Mouse (Mus musculus): Measurements from ENCODE around the gene Alox5ap. TPM values are rescaled to one million over a fixed set of nuclear protein-coding genes. Genes with fewer than 3 reads are reported as not detected.

The Alox5ap gene
- total and polyA plus RNA-seq, 2 experiments from 2014 or later = 2.5 to 10.5 TPM

- H3K27me3 ChIP-seq (ENCODE audit: insufficient read depth, low read length) = no peaks in the 10 kb centered on the region
- H3K4me2 ChIP-seq (ENCODE audit: low read depth, low read length, poor library complexity, severe bottlenecking) = no peak overlapping the region
- H3K36me3 ChIP-seq (ENCODE audit: insufficient read depth, low read length) = no peaks in the 10 kb centered on the region
- no peak overlapping the region for H3K27ac ChIP-seq (ENCODE audit: low read depth, low read length)
- no peak overlapping the region for H3K4me3 ChIP-seq (ENCODE audit: low read depth, low read length)
- no peak overlapping the region for H3K9ac ChIP-seq (replicated peaks; ENCODE audit: low read length, poor library complexity, severe bottlenecking)
- TF ChIP-seq CTCF (IDR thresholded peaks at IDR 0.05) = no peak
- H3K4me1 ChIP-seq (ENCODE audit: insufficient read depth, low read length) = no peaks in the 10 kb centered on the region; the same call in 1 of the 2 replicates
- H3K9me3 ChIP-seq (ENCODE audit: low read length) = no peaks in the 10 kb centered on the region
- no peak for DNase-seq (ENCODE audit: low spot score)
- no peak for ATAC-seq (ENCODE audit: low FRiP score)
- 89% methylated on average over 5 of the region's 5 CpGs for WGBS
Measured at GRCm38 (mm10) chr5:149291266-149291665, 26.7 kb downstream of the Alox5ap start.

DNA sequence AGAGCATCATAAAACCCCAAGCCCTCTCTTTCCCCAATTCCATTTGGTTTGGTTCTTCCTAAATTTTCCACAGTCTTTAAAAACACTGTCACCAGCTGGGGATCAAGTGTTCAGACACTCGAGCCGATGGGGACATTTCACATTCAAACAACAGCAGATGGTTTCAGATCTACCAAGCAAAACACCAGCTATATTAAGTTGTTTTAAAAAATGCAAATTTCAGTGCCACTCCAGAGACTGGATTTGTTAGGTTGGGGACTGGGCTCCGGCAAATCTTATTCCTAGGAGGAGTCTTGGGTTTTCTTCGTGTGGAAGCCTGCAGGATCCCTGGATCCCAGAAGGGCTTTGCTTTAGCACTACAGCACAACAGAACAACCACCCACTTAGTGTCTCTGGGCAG lies 28.5 kb downstream of the Alox5ap start:
- Histone ChIP-seq H3K4me3 (ENCODE audit: low read depth, low read length) (no peak overlapping the region), H3K27ac (ENCODE audit: low read depth, low read length) (no peak overlapping the region), H3K36me3 (ENCODE audit: insufficient read depth, low read length) (no peaks in the 10 kb centered on the region), H3K27me3 (ENCODE audit: insufficient read depth, low read length) (no peaks in the 10 kb centered on the region), H3K4me2 (ENCODE audit: low read depth, low read length, poor library complexity, severe bottlenecking) (no peak overlapping the region), H3K4me1 (ENCODE audit: insufficient read depth, low read length) (no peaks in the 10 kb centered on the region), H3K9me3 (ENCODE audit: low read length) (no peaks in the 10 kb centered on the region), H3K9ac (replicated peaks; ENCODE audit: low read length, poor library complexity, severe bottlenecking) (no peak overlapping the region)
- TF ChIP-seq CTCF (IDR thresholded peaks at IDR 0.05) = no peak
- no peak for DNase-seq (ENCODE audit: low spot score)
- WGBS = 67% methylated on average over 4 of the region's 4 CpGs
- no peak for ATAC-seq (ENCODE audit: low FRiP score)

- no peaks in the 10 kb centered on the region for H3K27me3 ChIP-seq (ENCODE audit: insufficient read depth, low read length)
- no peak for DNase-seq (ENCODE audit: low spot score)
- no peaks in the 10 kb centered on the region for H3K9me3 ChIP-seq (ENCODE audit: low read length)
- no peaks in the 10 kb centered on the region for H3K36me3 ChIP-seq (ENCODE audit: insufficient read depth, low read length)
- H3K4me2 ChIP-seq (ENCODE audit: low read depth, low read length, poor library complexity, severe bottlenecking) = no peak overlapping the region
- H3K9ac ChIP-seq (replicated peaks; ENCODE audit: low read length, poor library complexity, severe bottlenecking) = no peak overlapping the region
- no peak overlapping the region for H3K27ac ChIP-seq (ENCODE audit: low read depth, low read length)
- no peak for TF ChIP-seq CTCF (IDR thresholded peaks at IDR 0.05)
- no peaks in the 10 kb centered on the region for H3K4me1 ChIP-seq (ENCODE audit: insufficient read depth, low read length)
- H3K4me3 ChIP-seq (ENCODE audit: low read depth, low read length) = no peak overlapping the region
- 87% methylated on average over 6 of the region's 6 CpGs for WGBS
- ATAC-seq (ENCODE audit: low FRiP score) = no peak
Measured at GRCm38 (mm10) chr5:149296808-149297207, 32.2 kb downstream of the Alox5ap start.

DNA sequence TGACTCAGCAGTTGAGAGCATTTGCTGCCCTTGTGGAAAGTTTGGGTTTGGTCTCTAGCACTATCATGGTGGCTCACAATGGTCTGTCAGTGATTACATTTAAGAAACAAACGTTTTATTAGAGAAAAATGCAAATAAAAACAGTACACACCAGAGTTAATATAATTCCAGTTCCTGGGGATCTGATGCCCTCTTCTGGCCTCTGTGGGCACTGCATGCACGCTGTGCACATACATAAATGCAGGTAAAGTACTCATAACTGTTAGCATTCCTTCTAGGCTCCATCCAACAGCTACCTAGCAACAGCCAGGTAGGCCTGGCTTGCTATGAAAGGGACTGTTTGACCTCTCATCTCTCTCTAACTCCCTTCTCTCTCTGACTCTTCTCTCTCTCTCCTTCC lies 32.9 kb downstream of the Alox5ap start:
- WGBS = 69% methylated on average over 2 of the region's 2 CpGs
- H3K4me2 ChIP-seq (ENCODE audit: low read depth, low read length, poor library complexity, severe bottlenecking) = no peak overlapping the region
- no peaks in the 10 kb centered on the region for H3K36me3 ChIP-seq (ENCODE audit: insufficient read depth, low read length)
- H3K27me3 ChIP-seq (ENCODE audit: insufficient read depth, low read length) = no peaks in the 10 kb centered on the region
- no peak overlapping the region for H3K4me3 ChIP-seq (ENCODE audit: low read depth, low read length)
- H3K9me3 ChIP-seq (ENCODE audit: low read length) = no peaks in the 10 kb centered on the region
- no peak overlapping the region for H3K9ac ChIP-seq (replicated peaks; ENCODE audit: low read length, poor library complexity, severe bottlenecking)
- no peak for ATAC-seq (ENCODE audit: low FRiP score)
- no peak overlapping the region for H3K27ac ChIP-seq (ENCODE audit: low read depth, low read length)
- no peak for DNase-seq (ENCODE audit: low spot score)
- H3K4me1 ChIP-seq (ENCODE audit: insufficient read depth, low read length) = no peaks in the 10 kb centered on the region
- TF ChIP-seq CTCF (IDR thresholded peaks at IDR 0.05) = peak; percentile 33; the same call in 1 of the 2 replicates

DNA sequence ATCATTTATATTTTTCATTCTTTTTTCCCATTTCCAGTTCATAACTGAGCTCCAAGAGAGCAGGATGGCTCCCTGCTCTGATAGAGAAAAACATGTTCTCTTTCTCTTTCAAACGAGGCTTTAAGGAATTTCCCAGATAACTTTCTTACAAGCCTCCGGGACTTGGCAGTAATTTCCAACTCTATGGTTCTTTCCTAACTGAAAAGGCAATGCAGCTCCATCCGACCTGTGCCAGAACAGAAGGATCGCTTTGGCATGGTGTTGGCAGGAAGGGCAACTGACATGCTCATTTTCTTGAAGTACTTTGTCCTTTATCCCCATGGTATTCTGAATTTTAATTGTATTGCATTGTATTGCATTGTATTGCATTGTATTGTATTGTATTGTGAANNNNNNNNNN lies 33.7 kb downstream of the Alox5ap start:
- Histone ChIP-seq H3K4me2 (ENCODE audit: low read depth, low read length, poor library complexity, severe bottlenecking) (no peak overlapping the region), H3K27ac (ENCODE audit: low read depth, low read length) (no peak overlapping the region), H3K27me3 (ENCODE audit: insufficient read depth, low read length) (no peaks in the 10 kb centered on the region), H3K36me3 (ENCODE audit: insufficient read depth, low read length) (no peaks in the 10 kb centered on the region), H3K9me3 (ENCODE audit: low read length) (no peaks in the 10 kb centered on the region), H3K4me3 (ENCODE audit: low read depth, low read length) (no peak overlapping the region), H3K9ac (replicated peaks; ENCODE audit: low read length, poor library complexity, severe bottlenecking) (no peak overlapping the region), H3K4me1 (ENCODE audit: insufficient read depth, low read length) (no peaks in the 10 kb centered on the region)
- WGBS = 54% methylated on average over 4 of the region's 4 CpGs
- TF ChIP-seq CTCF (IDR thresholded peaks at IDR 0.05) = no peak
- ATAC-seq (ENCODE audit: low FRiP score) (no peak), DNase-seq (ENCODE audit: low spot score) (no peak)

DNA sequence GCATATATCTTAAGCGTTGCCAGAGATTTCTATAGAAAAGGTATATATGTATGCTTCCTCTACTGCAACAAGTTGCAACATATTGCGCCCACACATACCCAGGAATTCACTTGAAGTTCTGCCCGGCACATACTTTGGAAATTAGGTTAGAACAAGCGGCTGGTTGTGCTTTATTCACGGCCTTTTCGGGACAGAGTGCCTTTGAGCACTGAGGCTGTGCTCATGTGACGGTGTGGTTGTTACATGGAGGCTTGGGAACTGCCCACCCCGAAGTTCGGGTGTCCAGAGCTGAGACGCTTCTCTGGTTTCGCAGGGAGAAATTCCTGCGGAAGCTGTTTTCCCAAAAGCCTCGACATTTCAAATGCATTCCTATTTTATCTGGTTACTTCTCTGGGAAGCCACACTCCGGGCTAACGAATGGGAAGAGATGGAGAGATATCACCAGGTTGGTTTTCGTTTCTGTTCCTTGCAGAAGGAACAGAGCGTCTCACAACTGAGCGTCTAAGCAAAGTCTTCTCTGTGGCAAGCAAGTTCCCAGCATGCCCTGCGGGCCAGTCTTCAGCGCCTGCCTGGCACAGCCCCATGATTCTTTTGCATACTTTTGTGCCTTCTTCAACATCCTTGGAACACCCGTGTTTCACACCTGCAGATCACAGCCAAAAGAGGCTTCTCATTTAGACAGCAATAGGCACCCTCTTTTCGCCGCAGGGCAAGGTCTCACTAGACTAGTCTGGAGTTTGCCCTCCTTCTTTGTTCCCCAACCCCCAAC lies 48.5 kb downstream of the Alox5ap start:
- Histone ChIP-seq H3K4me1 (ENCODE audit: insufficient read depth, low read length) (peaks cover 6% of the 10 kb centered on the region; the same call in 1 of the 2 replicates), H3K9ac (replicated peaks; ENCODE audit: low read length, poor library complexity, severe bottlenecking) (no peak overlapping the region), H3K36me3 (ENCODE audit: insufficient read depth, low read length) (no peaks in the 10 kb centered on the region), H3K9me3 (ENCODE audit: low read length) (no peaks in the 10 kb centered on the region), H3K4me2 (ENCODE audit: low read depth, low read length, poor library complexity, severe bottlenecking) (no peak overlapping the region), H3K27me3 (ENCODE audit: insufficient read depth, low read length) (no peaks in the 10 kb centered on the region), H3K27ac (ENCODE audit: low read depth, low read length) (no peak overlapping the region), H3K4me3 (ENCODE audit: low read depth, low read length) (no peak overlapping the region)
- DNase-seq (ENCODE audit: low spot score) (no peak), ATAC-seq (ENCODE audit: low FRiP score) (no peak)
- 70% methylated on average over 23 of the region's 23 CpGs for WGBS
- TF ChIP-seq CTCF (IDR thresholded peaks at IDR 0.05) = no peak

All from midbrain, postnatal 0 days (tissue).